Mouse (Mus musculus): ENCODE measurements around the gene Hip1r. TPM values are rescaled to one million over a fixed set of nuclear protein-coding genes. Genes with fewer than 3 reads are reported as not detected.

Gene Hip1r
- polyA plus RNA-seq, 2 experiments = 7.2 to 7.6 TPM

DNA sequence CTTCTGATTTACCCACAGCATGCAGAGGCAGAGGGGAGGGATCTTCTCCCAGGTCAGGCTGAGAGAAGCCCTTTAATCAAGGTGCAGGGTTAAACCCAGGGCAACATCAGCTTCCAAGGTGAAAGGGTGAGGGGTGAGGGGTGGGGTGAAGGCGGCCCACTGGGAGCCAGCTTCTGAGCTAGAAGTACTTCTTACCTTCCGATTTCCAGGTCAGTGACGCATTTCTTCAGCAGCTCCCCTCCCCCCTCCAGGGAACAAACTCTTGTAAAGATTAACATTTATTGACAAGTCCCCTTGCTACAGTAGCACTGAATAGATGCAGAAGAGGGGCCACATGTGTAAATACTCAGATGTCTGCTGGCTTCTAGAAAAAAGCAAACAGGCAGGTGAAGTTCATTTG, 3.8 kb downstream of the Hip1r start:
- Histone ChIP-seq H3K36me3 (replicated peaks; ENCODE audit: control insufficient read depth, insufficient read depth, low read depth) (no peaks in the 10 kb centered on the region), H3K4me1 (replicated peaks; ENCODE audit: control insufficient read depth in 2 of 2, insufficient read depth in 2 of 2, low read length in 1 of 2) (peaks cover 0 to 7% of the 10 kb centered on the region in 2 experiments; a peak in 2 of 4 replicates), H3K9ac (replicated peaks) (no peak overlapping the region), H3K27me3 (ENCODE audit: control insufficient read depth, insufficient read depth, low read length) (peaks cover 3% of the 10 kb centered on the region), H3K4me3 (ENCODE audit: insufficient read depth in 1 of 2, low read depth in 2 of 2, low read length in 2 of 2) (peak overlapping the region in 1 of 2 experiments; percentile 7; a peak in 1 of 4 replicates), H3K9me3 (ENCODE audit: control insufficient read depth, low read length) (no peaks in the 10 kb centered on the region), H3K4me2 (ENCODE audit: low read depth) (peak overlapping the region; percentile 8; the same call in 1 of the 2 replicates), H3K27ac (no peak overlapping the region)
- TF ChIP-seq EP300 (IDR thresholded peaks at IDR 0.05; ENCODE audit: low read depth) (no peak), CTCF (IDR thresholded peaks at IDR 0.05; ENCODE audit: low read depth) (no peak)
- no peak for DNase-seq (ENCODE audit: low read depth in 3 of 3, low spot score in 3 of 3)
- ATAC-seq (ENCODE audit: insufficient read depth) = no peak
- 64% methylated on average over 3 of the region's 3 CpGs for WGBS (ENCODE audit: insufficient replicate concordance)

DNA sequence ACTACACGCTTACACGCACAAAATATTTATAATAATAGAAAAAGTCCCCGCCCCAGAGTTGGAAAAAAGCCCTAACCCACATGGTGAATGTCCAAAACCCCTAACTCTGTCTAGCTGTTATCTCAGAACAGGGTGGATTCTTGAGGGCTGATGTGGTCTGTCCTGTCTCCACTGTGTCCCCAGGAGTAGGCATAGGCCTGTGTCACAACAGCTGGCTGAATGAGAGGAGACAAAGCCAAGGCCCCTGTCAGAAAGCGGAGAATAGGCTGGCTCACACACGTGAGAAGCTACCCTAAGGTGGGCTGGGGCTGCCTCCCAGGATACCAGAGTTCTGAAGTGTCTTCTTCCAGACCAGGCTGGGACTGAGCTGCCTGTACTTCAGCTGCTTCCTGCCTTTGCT, 4.7 kb downstream of the Hip1r start:
- no peaks in the 10 kb centered on the region for H3K9me3 ChIP-seq (ENCODE audit: control insufficient read depth, low read length)
- peaks cover 0 to 7% of the 10 kb centered on the region in 2 experiments; a peak in 2 of 4 replicates for H3K4me1 ChIP-seq (replicated peaks; ENCODE audit: control insufficient read depth in 2 of 2, insufficient read depth in 2 of 2, low read length in 1 of 2)
- H3K9ac ChIP-seq (replicated peaks) = no peak overlapping the region
- no peak overlapping the region for H3K4me3 ChIP-seq (ENCODE audit: insufficient read depth in 1 of 2, low read depth in 2 of 2, low read length in 2 of 2)
- peak overlapping the region; percentile 8; the same call in 1 of the 2 replicates for H3K4me2 ChIP-seq (ENCODE audit: low read depth)
- WGBS (ENCODE audit: insufficient replicate concordance) = 64% methylated on average over 5 of the region's 5 CpGs
- H3K27ac ChIP-seq = no peak overlapping the region
- H3K27me3 ChIP-seq (ENCODE audit: control insufficient read depth, insufficient read depth, low read length) = peaks cover 3% of the 10 kb centered on the region
- H3K36me3 ChIP-seq (replicated peaks; ENCODE audit: control insufficient read depth, insufficient read depth, low read depth) = no peaks in the 10 kb centered on the region
- ATAC-seq (ENCODE audit: insufficient read depth) (no peak), DNase-seq (ENCODE audit: low read depth in 3 of 3, low spot score in 3 of 3) (no peak)
- no peak for TF ChIP-seq EP300 (IDR thresholded peaks at IDR 0.05; ENCODE audit: low read depth)
- TF ChIP-seq CTCF (IDR thresholded peaks at IDR 0.05; ENCODE audit: low read depth) = no peak

DNA sequence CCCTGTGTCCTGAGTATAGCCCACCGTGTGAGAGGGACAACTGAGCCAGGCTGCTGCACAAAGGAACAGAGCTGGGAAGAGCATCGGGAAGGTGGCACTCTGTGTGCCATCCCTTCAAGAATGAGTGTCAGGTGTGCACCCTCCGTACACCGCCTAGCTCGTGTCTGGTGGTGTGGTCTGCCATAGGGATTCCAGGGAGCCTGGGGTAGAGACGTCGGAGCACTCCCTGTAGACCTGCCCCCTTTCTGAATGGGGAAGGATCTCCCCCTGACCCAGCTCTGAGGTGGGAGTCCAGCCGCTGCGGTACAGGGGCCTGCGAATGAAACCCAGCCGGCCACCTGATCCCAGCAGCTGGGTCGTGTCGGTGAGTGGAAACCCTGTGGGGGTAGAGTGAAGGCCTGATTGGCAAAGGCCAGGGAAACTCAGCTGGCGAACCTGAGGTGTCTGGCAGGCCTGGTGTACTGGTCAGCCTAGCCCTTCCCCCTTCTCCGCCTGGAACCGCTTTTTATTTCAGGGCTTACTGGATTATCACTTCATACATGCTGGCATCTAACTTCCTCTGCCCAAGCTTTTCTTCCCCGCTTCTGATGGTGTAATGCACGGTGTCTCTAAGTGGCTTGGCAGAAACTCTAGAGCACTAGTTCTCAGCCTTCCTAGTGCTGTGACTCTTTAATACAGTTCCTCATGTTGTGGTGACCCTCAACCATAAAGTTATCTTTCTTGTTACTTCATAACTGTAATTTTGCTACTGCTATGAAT, 6.0 kb downstream of the Hip1r start:
- Histone ChIP-seq H3K27me3 (ENCODE audit: control insufficient read depth, insufficient read depth, low read length) (no peaks in the 10 kb centered on the region; the same call in 1 of the 2 replicates), H3K4me3 (ENCODE audit: insufficient read depth in 1 of 2, low read depth in 2 of 2, low read length in 2 of 2) (no peak overlapping the region), H3K27ac (no peak overlapping the region), H3K9ac (replicated peaks) (no peak overlapping the region), H3K9me3 (ENCODE audit: control insufficient read depth, low read length) (no peaks in the 10 kb centered on the region), H3K4me2 (ENCODE audit: low read depth) (no peak overlapping the region), H3K4me1 (replicated peaks; ENCODE audit: control insufficient read depth in 2 of 2, insufficient read depth in 2 of 2, low read length in 1 of 2) (peaks cover 0 to 7% of the 10 kb centered on the region in 2 experiments; a peak in 2 of 4 replicates), H3K36me3 (replicated peaks; ENCODE audit: control insufficient read depth, insufficient read depth, low read depth) (no peaks in the 10 kb centered on the region)
- 70% methylated on average over 18 of the region's 18 CpGs for WGBS (ENCODE audit: insufficient replicate concordance)
- ATAC-seq (ENCODE audit: insufficient read depth) (no peak), DNase-seq (ENCODE audit: low read depth in 3 of 3, low spot score in 3 of 3) (no peak)
- TF ChIP-seq CTCF (IDR thresholded peaks at IDR 0.05; ENCODE audit: low read depth) (no peak), EP300 (IDR thresholded peaks at IDR 0.05; ENCODE audit: low read depth) (no peak)

GRCm38 (mm10) chr5:123979980-123980369, 6.5 kb downstream of the Hip1r start:
- Histone ChIP-seq H3K36me3 (replicated peaks; ENCODE audit: control insufficient read depth, insufficient read depth, low read depth) (no peaks in the 10 kb centered on the region), H3K4me2 (ENCODE audit: low read depth) (no peak overlapping the region), H3K4me1 (replicated peaks; ENCODE audit: control insufficient read depth in 2 of 2, insufficient read depth in 2 of 2, low read length in 1 of 2) (peaks cover 0 to 3% of the 10 kb centered on the region in 2 experiments; a peak in 1 of 4 replicates), H3K27me3 (ENCODE audit: control insufficient read depth, insufficient read depth, low read length) (no peaks in the 10 kb centered on the region; the same call in 1 of the 2 replicates), H3K9ac (replicated peaks) (no peak overlapping the region), H3K9me3 (ENCODE audit: control insufficient read depth, low read length) (no peaks in the 10 kb centered on the region), H3K27ac (no peak overlapping the region), H3K4me3 (ENCODE audit: insufficient read depth in 1 of 2, low read depth in 2 of 2, low read length in 2 of 2) (no peak overlapping the region)
- ATAC-seq (ENCODE audit: insufficient read depth) (no peak), DNase-seq (ENCODE audit: low read depth in 3 of 3, low spot score in 3 of 3) (no peak)
- TF ChIP-seq EP300 (IDR thresholded peaks at IDR 0.05; ENCODE audit: low read depth) (no peak), CTCF (IDR thresholded peaks at IDR 0.05; ENCODE audit: low read depth) (no peak)
- 55% methylated on average over 4 of the region's 4 CpGs for WGBS (ENCODE audit: insufficient replicate concordance)

GRCm38 (mm10) chr5:123980521-123981249, 7.3 kb downstream of the Hip1r start:
- no peak for ATAC-seq (ENCODE audit: insufficient read depth)
- Histone ChIP-seq H3K36me3 (replicated peaks; ENCODE audit: control insufficient read depth, insufficient read depth, low read depth) (no peaks in the 10 kb centered on the region), H3K9me3 (ENCODE audit: control insufficient read depth, low read length) (no peaks in the 10 kb centered on the region), H3K27me3 (ENCODE audit: control insufficient read depth, insufficient read depth, low read length) (no peaks in the 10 kb centered on the region; the same call in 1 of the 2 replicates), H3K27ac (no peak overlapping the region), H3K4me1 (replicated peaks; ENCODE audit: control insufficient read depth in 2 of 2, insufficient read depth in 2 of 2, low read length in 1 of 2) (0 out of 4 replicates have a peak, but pooled peaks cover 0 to 3% of the 10 kb centered on the region in 2 experiments), H3K9ac (replicated peaks) (no peak overlapping the region), H3K4me3 (ENCODE audit: insufficient read depth in 1 of 2, low read depth in 2 of 2, low read length in 2 of 2) (no peak overlapping the region), H3K4me2 (ENCODE audit: low read depth) (no peak overlapping the region)
- TF ChIP-seq EP300 (IDR thresholded peaks at IDR 0.05; ENCODE audit: low read depth) (no peak), CTCF (IDR thresholded peaks at IDR 0.05; ENCODE audit: low read depth) (no peak)
- 61% methylated on average over 9 of the region's 9 CpGs for WGBS (ENCODE audit: insufficient replicate concordance)
- no peak for DNase-seq (ENCODE audit: low read depth in 3 of 3, low spot score in 3 of 3)
